Mouse (Mus musculus) left cerebral cortex, postnatal 36 days (tissue): ENCODE data around the gene Mcpt2. TPM values are rescaled to one million over a fixed set of nuclear protein-coding genes. Genes with fewer than 3 reads are reported as not detected.
"Not testable (repeated sequence)": the region's sequence is repeated elsewhere in the genome, so short reads cannot be mapped to it uniquely, and the experiment has no call there.

Experiments used
- DNase-seq, 2 experiments: peaks; one replicate each; pipeline ENCODE4 v3.0.0; 2021 to 2022; ENCODE audit warnings: low spot score in 2 of 2, mixed read lengths in 1 of 2
- intact Hi-C: fragments of 180-260 bp; cut with DNase I; formaldehyde crosslinking; loops from one replicate; pipeline ENCODE4 v1.15.1; 2025
- microRNA-seq: library from miRNA; unstranded; fragments of <30 nt; microRNA quantifications from one replicate; pipeline ENCODE4 v1.2.0, GENCODE M21; 2022
- total RNA-seq, 2 experiments: library from RNA; stranded (reverse); gene quantifications; 2 replicates each; pipeline ENCODE4 v1.2.3; 2021

Mcpt2 gene
- not detected for total RNA-seq

DNA sequence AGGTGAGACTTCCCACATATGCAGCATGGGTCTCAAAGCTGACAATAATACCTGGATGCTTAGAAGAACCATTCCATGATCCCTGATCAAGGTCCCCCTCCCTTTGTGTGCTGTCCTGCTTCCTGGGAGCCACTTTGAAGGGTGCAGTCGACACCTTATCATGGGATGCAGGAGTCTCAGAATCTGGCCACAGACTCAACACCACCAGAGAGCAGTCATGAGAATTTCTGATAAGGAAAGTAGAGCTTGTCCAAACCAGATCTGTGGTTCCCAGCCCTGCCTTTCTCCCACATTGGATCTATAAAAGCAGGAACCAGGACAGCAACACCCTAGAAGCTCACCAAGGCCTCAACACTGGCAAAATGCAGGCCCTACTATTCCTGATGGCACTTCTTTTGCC, at the start of gene Mcpt2:
Mcpt2 (plus strand) TSS at position 250 of the 400 bp plus-strand sequence.
- intact Hi-C loops, DNase-seq: not testable (repeated sequence)

DNA sequence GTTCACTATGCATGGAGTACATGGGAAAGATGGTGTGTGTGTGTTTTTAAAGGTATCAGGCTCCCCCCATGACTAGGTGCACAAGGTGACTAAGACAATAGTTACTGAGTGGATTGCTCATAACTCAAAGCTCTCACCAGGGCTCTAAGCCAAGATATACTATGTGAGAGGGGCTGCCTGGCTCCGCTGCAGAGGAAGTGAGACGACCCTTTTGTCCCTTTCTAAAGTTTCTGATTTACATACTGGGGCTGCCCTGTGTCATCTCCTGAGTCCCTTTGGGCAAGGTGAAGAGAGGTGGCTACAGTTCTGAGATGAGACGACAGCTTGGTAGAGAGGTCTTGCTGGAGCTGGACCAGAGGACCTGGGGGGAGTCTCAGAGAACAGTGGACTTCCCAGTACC, 28.7 kb upstream of the Mcpt2 start:
- intact Hi-C loops, result no loop called here
- no peak for DNase-seq

DNA sequence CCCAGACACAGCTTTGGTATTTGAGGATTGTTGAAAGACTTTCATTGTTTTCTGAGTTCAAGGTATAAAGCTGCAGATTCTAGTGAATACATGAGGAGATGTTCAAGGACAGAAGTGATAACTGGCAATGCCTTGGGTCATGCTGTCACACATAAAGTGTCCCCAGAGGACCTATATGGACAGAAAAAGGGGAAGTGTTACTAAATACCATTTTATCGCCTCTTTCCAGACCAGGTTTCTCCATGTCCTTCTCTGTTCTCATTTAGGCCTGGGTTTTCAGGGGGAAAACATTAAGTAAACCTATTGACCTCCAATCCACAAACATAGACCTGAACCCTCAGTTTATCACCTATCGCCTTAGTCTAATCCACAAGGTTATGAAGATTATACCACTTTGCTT, 27.9 kb upstream of the Mcpt2 start:
- DNase-seq, result no peak
- intact Hi-C loops, result no loop called here

DNA sequence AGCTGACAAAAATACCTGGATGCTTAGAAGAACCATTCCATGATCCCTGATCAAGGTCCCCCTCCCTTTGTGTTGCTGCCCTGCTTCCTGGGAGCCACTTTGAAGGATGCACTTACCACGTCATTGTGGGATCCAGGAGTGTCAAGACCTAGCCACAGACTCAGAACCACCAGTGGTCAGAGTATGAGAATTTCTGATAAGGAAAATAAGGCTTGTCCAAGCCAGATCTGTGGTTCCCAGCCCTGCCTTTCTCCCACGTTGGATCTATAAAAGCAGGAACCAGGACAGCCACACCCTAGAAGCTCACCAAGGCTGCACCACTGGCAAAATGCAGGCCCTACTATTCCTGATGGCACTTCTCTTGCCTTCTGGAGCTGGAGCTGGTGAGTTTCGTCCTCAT, 24.2 kb upstream of the Mcpt2 start, which contains the start of gene Mcpt1:
Mcpt1 (plus strand) TSS at position 301 of the 400 bp plus-strand sequence.
- intact Hi-C loops, DNase-seq: not testable (repeated sequence)

DNA sequence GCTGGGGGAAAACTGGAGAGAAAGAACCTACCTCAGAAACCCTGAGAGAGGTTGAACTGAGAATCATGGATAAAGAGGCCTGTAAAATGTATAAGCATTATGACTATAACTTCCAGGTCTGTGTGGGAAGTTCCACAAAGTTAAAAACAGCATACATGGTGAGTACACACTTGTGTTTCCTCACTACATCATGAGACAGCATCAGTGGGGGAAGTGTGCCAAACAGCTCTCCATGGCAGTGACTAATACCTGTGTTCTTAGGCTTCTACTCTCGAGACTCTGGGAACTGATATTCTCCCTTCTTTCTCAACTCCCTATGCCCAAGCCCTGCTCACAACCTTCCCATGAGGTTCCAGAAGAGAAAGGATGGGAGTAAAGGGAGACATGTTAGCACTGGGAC, 22.4 kb upstream of the Mcpt2 start:
- DNase-seq, result peak in 1 of 2 experiments; percentile 19
- intact Hi-C loops, result no loop called here

DNA sequence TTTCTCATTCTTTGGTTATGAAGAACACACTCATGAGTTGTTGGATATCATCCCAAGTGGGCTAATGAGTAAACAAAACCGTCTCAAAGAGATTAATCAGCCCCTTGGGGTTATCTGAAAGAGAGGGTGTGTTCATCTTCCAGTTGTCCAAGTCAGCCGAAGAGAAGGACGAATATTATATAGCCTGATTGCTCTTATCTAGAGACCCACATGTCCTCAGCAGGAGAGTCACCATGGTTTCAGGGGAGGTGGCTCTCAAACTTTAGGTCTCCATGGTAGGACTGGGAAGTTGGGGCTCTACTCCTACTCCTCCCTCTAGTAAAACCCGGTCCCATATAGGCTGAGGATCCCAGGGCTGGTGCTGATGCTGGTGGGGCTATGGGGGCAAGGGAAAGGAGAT, 20.5 kb upstream of the Mcpt2 start:
- DNase-seq, intact Hi-C loops: not testable (repeated sequence)

DNA sequence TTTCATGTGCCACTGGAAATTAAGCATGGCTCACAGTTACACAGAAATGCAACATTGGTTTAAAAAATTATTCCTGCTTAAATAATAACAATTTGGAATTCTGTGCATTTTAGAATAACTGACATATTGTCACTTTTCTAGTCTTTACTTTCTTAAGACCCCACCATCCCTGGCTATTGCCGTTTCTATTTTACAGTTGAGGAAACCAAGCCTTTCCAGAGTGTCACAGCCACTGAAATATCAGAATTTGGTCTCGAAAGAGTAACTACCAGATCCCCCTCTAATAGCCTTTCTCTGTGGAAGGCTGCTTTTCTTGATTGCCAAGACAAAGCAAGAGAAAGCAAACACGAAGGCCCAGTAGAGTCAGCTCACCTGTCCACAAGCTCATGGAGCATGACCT, 11.4 kb upstream of the Mcpt2 start, which contains the start of gene Mcpt9:
Mcpt9 (minus strand) TSS at position 101 of the 400 bp plus-strand sequence.
- DNase-seq, intact Hi-C loops: not testable (repeated sequence)

DNA sequence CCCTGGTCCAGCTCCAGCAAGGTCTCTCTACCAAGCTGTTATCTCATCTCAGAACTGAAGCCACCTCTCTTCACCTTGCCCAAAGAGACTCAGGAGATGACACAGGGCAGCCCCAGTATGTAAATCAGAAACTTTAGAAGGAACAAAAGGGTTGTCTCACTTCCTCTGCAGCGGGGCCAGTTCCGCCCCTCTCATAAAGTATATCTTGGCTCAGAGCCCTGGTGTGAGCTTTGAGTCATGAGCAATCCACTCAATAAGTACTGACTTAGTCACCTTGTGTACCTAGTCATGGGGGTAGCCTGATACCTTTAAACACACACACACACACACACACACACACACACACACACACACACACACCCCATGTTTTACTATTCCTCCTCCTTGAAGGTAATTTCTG, 7.4 kb upstream of the Mcpt2 start:
- no peak for DNase-seq
- intact Hi-C loops, result no loop called here

DNA sequence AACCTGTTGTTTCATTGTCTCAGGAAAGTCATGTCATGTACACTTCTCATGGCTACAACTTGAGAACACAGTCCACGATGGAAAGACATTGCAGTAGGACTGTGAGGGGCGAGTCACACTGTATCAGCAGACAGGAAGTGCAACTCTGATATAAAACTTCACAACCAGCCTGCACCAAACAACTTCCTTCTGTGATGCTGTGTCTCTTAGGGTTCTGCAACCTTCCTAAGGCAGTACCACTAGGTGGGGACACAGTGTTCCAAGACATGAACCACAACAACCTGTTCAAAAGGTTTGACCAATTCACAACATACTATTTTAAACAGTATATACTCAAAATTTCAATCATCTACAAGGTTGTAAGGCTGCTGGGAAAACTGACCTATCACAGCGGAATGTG, 13.6 kb downstream of the Mcpt2 start:
- no peak for DNase-seq
- intact Hi-C loops, result no loop called here

DNA sequence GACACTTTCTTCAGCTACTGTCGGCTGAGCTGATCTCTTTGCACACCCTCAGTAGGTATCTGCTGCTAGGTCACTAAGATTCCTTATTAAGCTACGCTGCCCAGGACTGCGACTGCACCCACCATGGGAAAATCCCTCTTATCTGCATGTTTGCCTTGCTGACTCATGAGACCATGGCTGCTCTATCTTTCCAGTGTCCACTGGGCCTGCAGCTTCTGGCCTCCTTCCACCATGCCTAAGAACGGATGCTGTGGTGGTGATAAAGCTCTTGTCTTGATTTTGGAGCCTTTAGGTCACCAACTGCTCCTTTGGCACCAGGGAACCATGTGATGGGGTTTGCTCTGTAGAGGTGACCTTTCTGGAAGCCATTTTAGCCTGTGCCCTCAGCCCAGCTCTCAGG, 15.9 kb downstream of the Mcpt2 start:
- intact Hi-C loops, result no loop called here
- DNase-seq, result no peak

DNA sequence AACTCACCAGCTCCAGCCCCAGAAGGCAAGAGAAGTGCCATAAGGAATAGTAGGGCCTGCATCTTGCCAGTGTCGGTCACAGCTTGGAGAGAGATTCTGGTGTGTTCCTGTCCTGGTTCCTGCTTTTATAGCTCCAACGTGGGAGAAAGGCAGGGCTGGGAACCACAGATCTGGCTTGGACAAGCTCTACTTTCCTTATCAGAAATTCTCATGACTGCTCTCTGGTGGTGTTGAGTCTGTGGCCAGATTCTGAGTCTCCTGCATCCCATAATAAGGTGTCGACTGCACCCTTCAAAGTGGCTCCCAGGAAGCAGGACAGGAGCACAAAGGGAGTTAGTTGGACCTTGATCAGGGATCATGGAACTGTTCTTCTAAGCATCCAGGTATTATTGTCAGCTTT, 20.4 kb downstream of the Mcpt2 start, which contains the start of gene Mcpt4:
Mcpt4 (minus strand) TSS at position 101 of the 400 bp plus-strand sequence.
- intact Hi-C loops, DNase-seq: not testable (repeated sequence)

DNA sequence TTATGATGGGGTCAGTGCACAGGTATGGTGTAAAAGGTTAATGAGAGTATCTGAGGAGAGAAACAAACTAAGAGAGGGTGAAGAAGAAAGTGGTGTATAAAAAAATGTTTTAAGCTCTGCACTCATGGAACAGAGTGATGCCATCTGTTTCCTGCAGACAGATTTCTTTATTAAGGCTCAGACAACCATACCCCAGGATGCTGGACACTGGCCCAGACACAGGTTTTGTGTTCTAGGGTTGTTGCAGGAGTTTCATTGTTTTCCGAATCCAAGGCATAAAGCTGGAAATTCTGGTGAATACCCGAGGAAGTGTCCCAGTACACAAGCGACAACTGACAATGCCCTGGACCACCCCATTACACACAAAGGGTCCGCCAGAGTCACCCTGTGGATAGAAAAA, 40.2 kb downstream of the Mcpt2 start:
- intact Hi-C loops, result no loop called here
- no peak for DNase-seq

DNA sequence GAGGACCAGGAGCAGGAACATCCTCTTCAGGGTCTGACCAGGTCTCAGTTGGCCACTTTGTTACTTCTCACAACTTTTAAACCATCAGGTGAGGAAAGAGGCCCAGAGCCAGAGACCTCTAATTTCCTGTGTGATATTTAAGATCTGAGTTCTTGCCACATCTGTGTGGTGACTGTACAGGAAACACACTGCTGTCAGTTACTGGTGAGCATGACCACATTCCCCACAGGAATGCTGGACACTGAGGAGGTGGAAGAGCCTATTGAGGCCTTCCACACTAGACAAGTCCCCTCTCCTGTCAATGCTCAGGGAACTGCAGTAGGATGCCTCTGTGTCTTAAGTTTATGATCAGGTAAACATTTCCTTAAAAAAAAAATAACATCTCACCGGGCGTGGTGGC, 43.3 kb downstream of the Mcpt2 start, which contains the start of gene Mcpt8:
Mcpt8 (minus strand) TSS at position 107 of the 400 bp plus-strand sequence.
- intact Hi-C loops, result no loop called here
- DNase-seq, result no peak

DNA sequence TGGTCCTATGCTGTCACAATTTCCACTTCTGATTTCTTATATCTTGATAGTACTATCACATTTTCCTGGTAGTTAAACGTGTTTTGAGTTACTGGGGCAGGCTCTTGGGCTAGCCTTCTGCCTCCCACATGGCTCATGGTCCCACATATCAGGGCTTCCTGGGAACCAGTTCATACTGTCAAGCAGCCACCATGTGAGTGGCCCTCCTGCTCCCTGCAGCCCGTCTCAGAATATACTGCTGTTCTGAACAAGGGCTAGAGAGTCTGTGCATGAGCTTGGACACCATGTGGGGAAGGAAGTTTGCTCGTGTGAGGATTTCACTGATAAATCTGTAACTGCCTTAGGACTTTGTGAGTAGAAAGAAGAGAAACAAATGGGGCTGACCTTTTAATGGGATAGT, 44.9 kb downstream of the Mcpt2 start:
- DNase-seq, result no peak
- intact Hi-C loops, result no loop called here

DNA sequence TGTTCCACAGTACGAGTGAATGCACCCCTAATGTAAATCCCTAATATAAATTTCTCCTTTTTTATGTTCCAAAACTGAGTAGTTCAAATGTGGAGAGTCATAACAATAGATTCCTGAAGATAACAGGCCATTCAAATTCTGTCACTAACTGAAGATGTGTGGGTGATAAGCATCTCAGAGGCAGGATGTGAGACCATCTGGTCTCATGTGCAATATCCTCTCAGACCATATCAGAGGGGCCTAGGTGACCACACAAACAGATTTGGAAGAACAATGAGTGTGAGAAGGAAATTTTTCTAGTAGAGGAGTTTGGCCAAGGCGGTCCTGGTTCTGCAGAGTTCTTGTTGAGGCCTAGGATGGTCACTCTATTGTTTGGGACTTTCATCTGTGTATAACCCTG, 51.5 kb downstream of the Mcpt2 start:
- intact Hi-C loops, result no loop called here
- no peak for DNase-seq

Small RNA genes lying within 50 kb of the gene (microRNA-seq; reads per million reads assigned to microRNA genes)
- not detected for gene Mir6949

Other genes starting within 250 kb of the Mcpt2 start
- 1 to 10 TPM; 1.8 TPM for gene Nfatc4, start 218.9 kb upstream of the Mcpt2 start, total RNA-seq
- gene Nynrin, start 188.0 kb upstream of the Mcpt2 start, total RNA-seq, result 1 to 10 TPM; 7.9 to 9.5 TPM
- gene Cbln3, start 157.6 kb upstream of the Mcpt2 start, total RNA-seq, result under 1 TPM; 0.29 to 0.49 TPM
- 10 to 100 TPM; 11.4 to 12.7 TPM for gene Khnyn, start 157.1 kb upstream of the Mcpt2 start, total RNA-seq
- 100 to 1,000 TPM in 1 of 2 experiments, 10 to 100 TPM in 1; 89.7 to 104 TPM for gene Sdr39u1, start 141.7 kb upstream of the Mcpt2 start, total RNA-seq
- not detected for gene Cma1, start 97.4 kb upstream of the Mcpt2 start, total RNA-seq
- gene Cma2, start 91.1 kb upstream of the Mcpt2 start, total RNA-seq, result not detected
- not detected for gene Mcpt1, start 24.1 kb upstream of the Mcpt2 start, total RNA-seq
- gene Mcpt9, start 11.5 kb upstream of the Mcpt2 start, total RNA-seq, result not detected
- not detected for gene Mcpt4, start 20.3 kb downstream of the Mcpt2 start, total RNA-seq
- gene Mcpt8, start 43.2 kb downstream of the Mcpt2 start, total RNA-seq, result not detected
- gene Ctsg, start 60.5 kb downstream of the Mcpt2 start, total RNA-seq, result not detected
- not detected for gene Gzme, start 78.6 kb downstream of the Mcpt2 start, total RNA-seq
- not detected for gene Gzmd, start 90.6 kb downstream of the Mcpt2 start, total RNA-seq
- gene Gzmg, start 117.5 kb downstream of the Mcpt2 start, total RNA-seq, result not detected
- not detected for gene Gzmn, start 132.6 kb downstream of the Mcpt2 start, total RNA-seq
- not detected for gene Gzmf, start 169.4 kb downstream of the Mcpt2 start, total RNA-seq
- gene Gzmc, start 192.6 kb downstream of the Mcpt2 start, total RNA-seq, result not detected
- gene Gzmb, start 220.2 kb downstream of the Mcpt2 start, total RNA-seq, result not detected